Mouse (Mus musculus) kidney, adult 18-20 months (tissue): ENCODE results near the gene Sun2.

Experiments used
- DNase-seq: peaks from one replicate; pipeline ENCODE4 v3.0.0; 2021

The Sun2 gene

DNA sequence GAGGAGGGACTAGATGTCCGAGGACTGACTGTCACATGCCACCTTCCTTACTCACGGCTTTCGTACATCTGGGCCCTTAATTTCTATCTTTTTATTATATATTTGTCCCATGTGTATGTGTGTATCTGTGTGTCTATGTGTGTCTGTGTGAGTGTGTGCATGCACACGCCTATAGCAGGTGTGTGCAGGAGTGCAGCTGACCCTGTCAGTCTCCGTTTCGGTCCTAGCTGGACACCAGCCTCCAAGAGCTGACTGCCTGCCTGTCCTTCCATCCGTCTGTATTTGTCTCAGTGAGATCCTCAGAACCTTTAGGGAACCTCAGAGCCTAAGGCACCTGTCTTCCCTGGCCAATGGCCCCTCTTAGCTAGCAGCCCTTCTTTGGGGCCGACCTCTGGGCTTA, 22.1 kb downstream of the Sun2 start:
- DNase-seq = no peak

DNA sequence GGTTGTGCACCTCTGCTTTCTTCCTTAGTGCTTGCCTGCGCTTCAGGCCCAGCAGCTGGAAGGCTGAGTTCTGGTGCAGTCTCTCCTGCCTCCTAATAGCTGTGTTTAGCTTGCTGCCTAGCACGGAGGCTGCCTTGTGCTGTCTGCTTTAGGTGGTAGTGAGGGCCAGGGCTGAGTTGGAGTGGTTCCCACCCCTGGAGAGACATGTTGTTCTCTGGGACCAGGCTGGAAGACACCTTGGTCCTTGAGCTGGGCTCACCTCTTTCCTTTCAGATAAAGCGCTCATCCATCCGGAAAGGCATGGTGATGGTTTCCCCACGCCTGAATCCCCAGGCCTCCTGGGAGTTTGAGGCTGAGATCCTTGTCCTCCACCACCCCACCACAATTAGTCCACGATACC, 25.6 kb downstream of the Sun2 start:
- DNase-seq = no peak

DNA sequence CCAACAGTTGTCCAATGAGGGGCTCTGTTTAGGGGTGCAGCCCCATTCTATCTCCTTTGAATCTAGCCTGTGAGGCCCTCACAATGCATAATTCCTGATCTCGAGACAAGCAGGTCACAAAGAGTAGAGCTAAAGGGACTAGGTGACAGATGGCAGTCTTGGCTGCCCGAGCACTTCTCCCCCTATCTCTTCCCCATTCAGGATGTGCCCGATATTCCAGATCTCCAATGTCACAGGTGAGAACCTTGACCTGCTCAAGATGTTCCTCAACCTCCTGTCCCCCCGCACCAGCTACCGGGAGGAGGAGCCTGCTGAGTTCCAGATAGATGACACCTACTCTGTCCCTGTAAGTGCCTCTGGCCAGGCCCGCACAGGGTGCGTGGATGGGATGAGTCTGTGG, 26.7 kb downstream of the Sun2 start:
- no peak for DNase-seq

DNA sequence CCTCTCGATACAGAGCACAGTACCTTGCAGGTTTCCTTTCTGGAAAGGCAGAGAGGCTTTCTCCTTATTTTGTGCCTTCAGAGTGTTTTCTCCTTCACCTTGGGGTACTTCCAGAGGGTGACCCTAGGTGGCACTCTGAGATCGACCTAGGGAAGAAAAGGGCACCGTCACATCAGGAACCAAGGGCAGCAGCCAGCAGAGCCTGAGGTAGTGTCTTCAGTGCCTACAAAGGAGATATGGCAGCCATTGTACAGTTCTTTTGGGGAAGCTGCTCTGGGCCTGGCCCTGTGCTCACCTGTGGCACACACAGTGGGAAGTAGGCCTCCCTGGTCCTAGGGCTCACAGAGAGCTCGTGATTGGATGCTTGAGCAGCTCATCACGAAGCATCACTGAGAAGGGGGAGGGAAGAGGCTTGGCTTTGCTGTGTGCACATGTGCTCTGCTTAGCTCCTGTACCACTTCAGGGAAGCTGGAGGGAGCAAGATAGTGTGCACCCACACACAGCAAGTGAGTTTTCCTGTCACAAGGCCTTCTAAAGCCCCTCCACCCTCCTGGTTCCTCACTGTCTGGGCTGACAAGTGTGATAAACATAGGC, 34.0 kb downstream of the Sun2 start:
- DNase-seq = no peak

DNA sequence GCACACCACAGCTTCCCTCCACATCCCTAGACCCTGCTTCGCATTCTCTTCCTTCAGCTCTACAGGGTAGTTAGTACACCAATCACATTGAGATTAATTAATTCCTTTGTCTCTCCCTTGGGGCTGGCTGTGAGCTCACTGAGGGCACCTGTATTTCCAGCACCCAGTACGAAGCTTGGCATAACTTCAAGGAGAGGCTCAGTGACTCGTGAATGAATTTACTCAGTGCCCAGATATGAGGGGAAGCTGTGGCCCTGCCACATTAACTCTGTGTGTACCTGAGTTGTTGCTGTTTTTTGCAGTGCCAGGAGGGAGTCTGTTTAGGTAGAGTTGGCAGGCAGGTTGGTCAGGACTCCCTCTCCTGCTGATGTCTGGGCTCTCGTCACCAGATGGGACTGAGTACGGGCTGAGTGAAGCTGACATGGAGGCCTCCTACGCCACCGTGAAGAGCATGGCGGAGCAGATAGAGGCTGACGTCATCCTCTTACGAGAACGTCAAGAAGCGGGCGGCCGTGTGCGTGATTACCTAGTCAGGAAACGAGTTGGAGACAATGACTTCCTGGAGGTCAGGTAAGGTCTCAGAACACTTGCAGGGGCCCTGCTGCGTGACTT, 35.6 kb downstream of the Sun2 start:
- peak; percentile 22 for DNase-seq

DNA sequence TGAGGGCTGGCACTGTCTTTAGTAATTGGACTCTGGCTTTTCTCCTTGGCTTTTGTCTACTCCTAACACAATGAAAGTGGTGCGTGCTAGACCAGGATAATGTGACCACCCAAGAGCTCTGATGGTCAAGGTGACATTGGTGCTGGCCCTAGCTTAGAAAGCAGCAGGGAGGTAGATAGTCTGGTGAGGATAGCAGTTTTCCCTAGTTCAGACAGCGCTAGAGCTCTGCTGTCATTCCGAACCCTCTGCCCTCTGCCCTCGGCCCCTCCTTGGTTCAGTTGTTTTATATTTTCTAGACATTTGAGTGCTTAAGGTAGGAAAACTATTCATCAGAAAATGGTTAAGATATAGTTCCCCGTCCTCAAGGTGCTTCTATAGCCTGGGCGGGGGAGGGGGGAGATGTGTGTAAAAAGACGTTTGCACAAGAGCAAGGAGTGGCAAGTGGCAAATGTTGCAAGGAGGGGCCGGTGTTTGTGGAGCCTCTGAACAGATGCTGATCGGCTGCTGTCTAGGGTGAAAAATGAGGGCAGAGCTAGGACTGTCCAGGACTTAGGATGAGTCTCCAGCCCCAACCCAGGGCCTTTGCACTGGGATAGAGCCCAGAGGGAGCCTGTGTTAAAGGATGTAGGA, 44.7 kb downstream of the Sun2 start:
- DNase-seq = no peak

DNA sequence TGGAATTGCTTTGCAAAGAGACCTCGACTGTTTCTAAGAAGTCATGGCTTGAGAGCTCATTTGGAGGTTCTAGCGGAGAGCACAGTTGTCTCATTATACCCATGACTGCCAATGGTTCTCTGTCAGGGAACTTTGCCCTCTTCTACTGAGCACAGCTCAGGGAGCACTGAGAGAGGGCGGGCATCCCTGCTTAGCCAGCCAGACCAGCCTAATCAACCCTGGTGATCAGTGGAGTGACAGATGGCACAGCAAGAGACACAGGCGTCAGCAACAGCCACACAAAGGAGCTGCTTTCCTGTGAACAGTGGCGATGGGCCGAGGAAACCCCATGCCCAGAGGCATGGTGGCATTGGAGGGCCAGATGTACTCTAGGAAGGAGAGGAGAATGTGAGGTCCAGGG, 45.3 kb downstream of the Sun2 start:
- DNase-seq = peak; percentile 47

DNA sequence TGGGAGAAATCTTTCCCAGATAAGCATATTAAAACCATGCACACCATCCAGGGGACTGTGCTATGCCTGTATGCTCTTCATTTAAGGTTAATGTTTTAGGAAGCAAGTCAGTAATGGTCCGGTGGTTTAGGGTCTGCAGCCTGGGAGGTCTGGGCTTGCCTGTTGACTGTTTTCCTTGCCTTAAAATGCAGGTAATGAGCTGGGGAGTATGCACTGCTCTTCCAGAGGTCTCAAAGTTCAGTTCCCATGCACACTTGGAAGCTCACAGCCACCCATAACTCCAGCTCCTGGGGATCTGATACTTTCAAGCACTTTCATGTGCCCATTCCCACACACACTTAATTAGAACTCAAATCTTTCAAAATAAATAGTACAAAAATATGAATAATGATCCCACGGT, 45.8 kb downstream of the Sun2 start:
- DNase-seq = peak; percentile 30

DNA sequence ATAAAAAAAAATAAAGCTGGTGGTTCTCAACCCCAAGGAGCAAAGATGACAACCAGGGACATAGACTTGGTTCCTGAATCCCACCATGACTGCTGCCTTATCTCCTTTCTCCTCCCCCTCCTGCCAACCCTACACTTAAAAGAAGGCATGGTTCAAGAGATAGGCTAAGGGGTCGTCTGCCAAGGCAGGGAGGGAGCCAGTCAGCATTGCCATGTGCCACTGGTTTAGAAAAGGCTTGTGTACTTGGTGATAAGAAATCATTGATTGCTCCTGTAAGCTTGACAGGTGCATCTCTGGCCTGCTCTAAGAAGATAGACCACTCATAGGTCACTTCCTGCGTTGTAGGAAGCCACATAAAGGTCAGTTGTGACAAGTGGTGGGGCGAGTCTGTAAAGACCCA, 46.8 kb downstream of the Sun2 start:
- DNase-seq = no peak

DNA sequence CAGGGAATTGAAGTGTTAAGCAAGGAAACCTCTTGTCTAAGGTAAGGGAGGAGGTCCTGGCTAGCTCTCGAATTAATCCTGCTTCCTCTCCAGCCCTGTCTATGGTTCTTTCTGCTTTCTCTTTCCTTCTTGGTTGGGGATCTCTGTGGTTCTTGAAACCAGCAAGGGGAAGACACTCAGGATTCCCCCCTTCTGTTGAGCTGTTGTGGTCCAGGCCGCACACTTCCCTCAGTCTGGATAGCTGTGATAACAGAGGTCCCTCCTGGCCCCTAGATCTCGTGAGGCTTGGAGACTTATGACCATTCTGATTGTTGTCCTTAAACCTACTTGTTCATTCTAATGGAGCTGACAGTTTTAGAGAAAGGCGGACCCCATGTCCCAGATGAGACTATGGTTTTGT, 47.8 kb downstream of the Sun2 start:
- DNase-seq = no peak

DNA sequence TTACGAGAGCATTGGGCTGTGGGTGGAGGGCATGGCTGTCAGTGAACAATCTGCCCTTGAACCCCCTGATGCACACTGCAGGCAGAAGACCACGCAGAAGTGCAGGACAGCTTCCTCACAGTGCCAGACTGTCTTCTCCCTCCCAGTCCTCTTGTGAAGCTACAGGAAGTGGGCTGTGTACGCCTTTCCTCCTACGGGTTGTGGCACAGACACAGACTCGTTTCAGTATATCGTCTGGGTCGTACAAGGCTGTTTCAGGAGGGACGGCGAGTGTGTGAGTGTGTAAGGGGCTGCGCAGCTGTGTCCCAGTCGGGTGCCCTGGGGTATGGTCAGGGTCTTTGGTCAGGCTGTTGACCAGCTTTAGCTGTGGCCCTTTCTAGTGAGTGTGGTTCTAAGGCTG, 48.6 kb downstream of the Sun2 start:
- no peak for DNase-seq

DNA sequence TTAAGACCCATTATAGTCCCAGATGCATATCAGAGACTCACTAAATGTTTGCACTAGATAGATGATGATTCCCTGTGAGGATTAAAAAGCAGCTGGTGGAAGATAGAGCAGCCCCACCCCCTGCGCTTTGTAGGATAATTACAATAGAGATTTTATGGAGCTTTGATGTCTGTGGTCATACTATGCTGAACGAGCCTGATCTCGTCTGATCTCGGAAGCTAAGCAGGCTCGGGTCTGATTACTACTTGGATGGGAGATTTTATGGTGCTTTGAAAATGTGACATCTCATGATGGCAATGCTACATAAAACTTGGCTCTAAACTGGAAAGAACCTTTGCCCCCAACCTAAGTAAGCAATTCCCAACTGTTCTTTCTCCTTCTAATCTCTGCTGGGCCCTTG, 50.0 kb downstream of the Sun2 start:
- no peak for DNase-seq

DNA sequence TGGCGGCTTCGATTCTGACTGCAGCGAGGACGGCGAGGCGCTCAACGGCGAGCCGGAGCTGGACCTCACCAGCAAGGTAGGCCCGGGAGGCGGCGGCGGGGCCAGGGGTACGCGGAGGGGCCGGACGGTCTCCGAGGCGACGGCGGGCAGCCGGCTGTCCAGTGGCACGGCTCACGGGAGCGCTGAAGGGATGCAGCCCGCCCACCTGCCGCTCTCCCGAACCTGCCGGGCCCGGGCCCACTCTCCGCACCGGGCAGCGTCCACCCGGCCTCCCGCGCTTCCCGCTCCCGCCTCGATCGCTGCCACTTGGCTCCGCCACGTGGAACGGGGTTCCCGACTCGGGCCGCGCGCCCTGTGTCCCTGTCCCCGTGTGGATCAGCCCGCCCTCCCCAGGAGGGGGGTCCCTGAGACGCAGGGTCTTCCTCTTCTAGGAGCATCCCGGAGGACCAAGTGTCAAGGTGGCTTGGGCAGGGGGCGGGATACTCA, 51.3 kb downstream of the Sun2 start:
- DNase-seq = no peak

DNA sequence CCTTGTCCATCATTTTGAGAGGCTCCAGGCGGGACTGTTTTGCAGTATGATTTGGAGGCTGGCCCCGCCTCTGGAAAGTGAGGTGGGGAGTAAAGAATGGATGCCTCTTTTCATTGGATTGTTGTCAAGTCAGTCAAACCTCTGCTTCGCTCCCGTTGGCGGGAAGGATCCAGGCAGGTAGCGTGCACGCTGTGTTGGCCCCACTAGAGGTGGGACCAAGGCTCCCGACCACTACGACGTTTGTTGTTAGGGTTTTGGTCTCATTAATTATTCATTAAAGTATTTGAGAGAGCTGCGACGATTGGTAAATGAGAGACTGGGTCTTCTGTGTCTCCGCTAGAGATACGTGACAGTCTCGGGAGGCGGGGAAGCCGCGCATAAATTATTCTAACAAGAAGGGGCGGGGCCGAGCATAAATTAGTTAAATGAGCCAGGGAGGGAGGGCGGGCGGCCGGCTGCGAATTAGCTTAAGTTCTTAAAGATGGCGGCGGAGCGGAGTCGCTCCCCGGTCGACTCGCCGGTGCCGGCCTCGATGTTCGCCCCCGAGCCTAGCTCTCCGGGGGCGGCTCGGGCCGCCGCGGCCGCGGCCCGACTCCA, 51.8 kb downstream of the Sun2 start, which contains the start of gene Gtpbp1:
Gene Gtpbp1 (plus strand): TSS at position 420 of the 597 bp plus-strand sequence.
- peak; percentile 97 for DNase-seq

DNA sequence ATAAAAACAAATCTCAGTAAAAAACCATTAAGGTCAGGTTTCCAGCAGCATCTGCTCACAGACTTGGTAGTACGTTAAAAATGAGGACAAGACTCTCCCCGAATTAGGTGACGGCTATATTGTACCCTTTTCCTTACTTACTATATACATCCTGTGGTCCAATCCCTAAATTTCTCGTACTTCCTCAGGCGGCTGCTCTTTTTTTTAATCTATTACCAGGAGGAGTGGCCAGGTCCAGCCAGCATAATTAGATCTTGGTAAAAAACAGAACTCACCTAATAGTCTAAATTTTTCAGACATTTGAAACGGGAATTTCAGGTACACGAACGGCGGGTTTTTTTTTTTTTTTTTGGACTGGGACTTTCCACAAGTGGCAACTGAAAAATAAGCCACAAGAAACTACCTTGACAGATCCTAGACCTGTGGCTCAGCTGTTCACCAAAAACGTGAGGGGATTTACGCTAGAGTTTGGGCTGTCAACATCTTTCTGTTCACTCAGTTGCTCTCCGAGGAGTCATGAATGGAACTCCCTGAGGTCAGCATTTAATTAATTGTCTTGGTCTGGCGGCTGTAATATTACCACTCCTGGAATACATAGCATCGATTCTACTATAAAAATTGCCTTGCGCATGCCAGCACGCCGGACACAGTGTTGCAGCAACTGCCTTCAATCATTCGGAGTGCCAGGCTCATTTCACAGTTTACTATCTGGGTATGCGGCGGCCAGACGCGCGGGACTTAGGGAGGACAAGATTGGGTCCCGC, 52.5 kb downstream of the Sun2 start:
- no peak for DNase-seq

DNA sequence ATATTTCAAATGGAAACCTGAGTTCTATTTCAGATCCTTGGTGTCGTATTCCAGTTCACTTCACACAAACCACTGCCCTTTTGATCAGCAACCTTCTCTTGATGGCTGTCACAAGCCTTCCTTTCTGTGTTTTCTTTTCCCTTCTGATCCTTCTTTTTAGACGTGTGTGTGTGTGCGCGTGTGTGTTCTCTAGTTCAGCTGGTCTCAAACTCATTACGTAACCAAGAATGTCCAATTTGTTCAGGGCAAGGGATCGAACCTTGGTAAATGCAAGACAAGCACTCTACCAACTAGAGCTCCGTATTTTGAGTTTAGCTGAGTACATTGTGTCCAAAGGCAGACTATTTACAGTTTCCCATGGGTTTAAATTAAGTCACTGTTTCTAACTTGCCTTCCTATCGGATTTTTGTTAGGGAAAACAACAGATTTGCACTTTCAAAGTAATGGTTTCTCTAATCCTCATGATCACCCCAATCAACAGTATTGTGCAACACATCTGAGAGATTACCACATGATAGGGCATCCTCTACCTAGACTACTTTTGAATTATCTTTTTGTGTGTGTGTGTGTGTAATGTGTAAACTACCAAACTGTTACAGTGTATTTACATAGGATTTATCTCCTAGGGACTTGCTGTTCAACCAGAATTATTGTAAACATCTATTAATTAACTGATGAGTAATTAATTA, 53.9 kb downstream of the Sun2 start:
- no peak for DNase-seq

DNA sequence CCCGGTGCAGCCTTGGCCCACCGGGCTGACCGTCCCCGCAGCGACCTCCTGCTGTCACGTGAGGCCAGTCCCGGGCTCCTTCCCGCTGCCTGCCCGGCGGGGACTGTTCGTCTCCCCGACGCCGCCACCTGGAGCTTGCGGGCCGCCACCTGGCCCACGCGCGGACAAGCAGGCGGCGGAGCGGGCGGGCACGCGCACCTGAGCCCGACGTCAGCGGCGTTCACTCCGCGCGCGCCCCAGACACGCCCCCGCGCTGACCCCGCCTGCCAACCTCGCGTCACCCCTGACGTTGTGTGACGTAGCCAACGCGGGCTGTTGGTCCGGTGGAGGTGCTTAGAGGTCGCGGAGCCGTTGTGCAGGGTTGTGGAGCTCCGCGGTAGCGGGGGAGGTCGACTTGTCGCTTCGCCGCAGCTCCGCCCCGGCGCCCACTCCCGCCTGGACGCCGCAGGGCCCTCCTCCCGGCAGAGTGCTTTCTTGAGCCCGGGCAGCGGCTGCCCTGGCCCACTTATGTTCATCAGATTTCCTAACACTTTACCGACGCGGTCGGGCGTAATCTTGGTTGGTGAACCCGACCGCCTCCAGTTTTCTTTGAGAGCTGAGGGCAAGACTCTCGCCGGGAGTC, 54.6 kb downstream of the Sun2 start, which contains the start of gene Josd1:
Gene Josd1 (minus strand): TSS at position 274 of the 622 bp plus-strand sequence.
- peak; percentile 99 for DNase-seq

DNA sequence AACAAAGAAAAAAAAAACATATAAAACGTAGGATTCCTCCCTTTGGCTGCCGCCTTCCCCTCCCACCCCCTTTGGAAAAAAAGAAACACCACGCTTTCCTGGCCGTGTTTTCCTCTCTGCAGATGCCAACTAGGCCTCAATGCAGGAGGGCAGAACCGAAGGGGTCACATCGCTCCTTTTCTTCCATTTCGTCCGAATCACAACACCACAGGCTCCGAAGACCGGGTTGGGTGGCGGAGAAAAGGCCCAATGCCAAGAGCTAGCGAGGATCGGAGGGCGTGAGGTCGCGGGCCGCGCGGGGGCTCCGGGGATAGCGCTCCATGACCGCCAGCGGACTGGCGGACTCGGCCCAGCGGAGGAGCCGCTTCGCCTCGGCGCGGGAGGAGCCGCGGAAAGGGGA, 55.2 kb downstream of the Sun2 start:
- DNase-seq = no peak

DNA sequence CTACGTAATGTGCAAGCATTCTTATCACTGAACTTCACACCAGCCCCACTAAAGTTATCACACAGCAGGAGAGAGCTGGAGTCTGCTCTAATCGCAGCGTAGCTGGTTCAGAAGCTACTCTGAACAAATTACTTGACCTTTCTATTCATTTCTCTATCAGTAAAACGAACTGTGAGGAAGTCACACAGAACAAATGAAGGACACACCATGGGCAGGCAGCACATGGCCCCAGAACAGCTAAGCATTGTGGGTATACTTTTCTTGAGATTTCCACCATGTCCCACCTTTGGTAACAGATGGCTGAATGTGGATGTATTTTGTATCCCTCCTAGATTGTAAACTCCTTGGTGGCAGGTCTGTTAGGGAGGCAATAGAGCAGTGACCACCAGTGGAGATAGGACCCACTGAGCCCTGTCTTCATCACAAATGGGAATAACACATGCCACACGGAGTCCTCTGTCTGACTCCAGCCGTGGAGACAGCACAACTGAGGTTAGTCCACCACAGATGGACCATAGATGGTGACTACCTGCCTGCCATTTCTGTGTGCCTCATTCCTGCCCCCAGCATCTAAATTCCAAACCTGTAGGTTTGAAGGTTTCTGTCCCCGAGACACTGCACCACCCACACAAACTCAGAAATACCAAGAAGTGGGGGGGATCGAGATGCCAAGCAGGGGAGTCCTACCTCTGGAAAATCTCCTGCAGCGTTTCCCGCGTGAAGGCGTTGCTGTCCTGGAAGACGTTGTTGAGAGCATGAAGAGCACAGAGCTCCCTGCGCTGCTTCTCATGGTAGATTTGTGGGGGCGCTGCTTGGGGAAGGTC, 56.1 kb downstream of the Sun2 start:
- DNase-seq = no peak

DNA sequence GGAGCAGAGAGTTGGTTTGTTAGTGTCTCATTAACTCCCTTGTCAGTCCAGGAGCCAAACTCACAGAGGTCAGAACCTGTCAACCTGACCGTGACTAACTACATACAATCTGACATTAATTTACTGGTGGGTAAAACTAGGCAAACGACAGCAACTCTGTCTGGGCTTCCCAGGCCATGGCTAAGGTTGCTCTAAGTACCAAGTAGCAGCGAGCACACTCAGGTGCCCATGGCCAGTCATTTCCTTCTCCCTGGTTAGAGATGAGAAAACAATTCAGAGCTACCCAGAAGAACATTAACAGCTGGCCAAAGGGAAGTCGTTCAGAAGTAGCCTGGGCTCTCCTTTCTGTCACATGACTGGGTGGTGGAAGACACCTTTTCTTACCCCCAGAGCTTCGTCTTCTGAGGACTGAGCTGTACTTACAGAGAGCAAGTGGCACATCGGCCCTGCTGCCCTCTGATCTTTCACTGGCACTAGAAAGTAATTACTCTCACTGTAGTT, 57.1 kb downstream of the Sun2 start:
- DNase-seq = peak; percentile 50

DNA sequence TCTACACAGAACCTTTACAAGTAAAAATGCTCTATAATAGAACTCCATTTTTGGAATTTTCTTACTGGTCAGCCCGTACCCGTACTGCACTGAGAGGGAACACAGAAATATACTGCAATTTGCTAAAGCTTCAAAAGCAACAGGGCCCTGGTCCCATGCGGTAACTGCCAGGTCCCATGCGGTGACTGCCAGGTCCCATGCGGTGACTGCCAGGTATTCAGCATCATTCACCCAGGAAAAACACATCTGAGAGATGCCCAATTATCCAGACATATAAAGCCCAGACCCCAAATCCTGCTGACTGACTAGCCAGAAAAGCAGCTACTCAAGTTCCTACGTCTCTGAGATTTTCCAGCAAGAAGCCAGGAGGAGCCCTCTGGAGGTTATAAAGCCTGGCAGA, 57.7 kb downstream of the Sun2 start:
- DNase-seq = no peak
